Mouse (Mus musculus) heart, postnatal 25 days (tissue): ENCODE measurements at regions not wholly inside any gene's neighbourhood (a gene's known extent, or its start where the extent isn't known, plus 50 kb on each side); places are given as distances from the start of the nearest gene placed in this dataset.

Experiments
- DNase-seq: peaks from one replicate; pipeline ENCODE4 v3.0.0; 2022; ENCODE audit warnings: low spot score
- intact Hi-C: fragments of 180-260 bp; cut with DNase I; formaldehyde crosslinking; loops from one replicate; pipeline ENCODE4 v1.15.1; 2025

DNA sequence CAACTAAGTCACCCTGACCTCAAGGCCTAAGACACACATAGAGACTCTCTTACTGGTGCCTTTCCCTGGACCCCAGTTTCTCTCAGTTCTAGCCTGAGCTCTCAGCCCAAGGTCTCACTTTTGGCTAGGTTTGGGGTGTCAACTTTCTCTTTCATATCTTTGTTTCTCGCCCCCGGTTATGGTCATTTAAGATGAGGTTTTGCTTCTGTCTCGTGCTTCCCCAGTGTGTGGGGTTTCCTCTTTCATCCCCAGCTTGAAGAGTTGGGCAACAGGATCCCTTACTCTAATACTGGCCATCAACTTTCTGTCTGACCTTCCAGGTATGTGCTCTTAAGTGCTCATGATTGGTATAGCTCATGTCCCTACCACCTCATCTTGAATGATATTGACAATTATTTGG is 67.5 kb downstream of the Lmo4 start:
- no peak for DNase-seq
- intact Hi-C loops = no loop called here

DNA sequence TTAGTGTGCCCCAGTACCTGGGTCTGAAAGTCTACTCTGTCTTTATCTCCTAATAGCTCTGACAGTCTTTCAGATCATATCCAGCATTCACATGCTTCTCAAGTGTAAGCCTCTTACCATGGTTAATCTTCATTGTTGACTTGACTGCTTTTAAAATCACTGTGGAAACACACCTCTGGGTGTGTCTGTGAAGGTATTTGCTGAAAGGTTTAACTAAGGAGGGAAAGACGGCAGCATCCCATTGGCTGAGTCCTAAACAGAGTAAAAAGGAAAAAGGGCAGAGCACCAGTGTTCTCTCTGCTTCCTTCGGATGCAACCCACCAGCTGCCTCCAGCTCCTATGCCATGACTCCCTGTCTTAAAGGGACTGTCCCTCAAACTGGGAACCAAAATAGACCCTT is 68.6 kb downstream of the Lmo4 start:
- no peak for DNase-seq
- intact Hi-C loops = no loop called here

DNA sequence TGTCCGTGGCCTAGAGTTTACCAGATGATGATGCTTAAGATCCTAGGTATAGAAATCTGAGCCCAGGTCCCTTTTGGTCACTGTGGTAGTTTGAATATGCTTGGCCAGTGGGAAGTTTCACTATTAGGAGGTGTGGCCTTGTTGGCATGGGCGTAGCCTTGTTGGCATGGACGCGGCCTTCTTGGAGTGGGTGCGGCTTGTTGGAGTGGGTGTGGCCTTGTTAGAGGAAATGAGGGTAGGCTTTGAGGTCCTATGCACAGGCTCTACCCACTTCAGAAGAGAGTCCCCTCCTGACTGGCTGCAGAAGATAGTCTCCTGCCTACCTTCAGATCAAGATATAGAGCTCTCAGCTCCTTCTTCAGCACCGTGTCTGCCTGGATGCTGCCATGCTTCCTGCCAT is 69.4 kb downstream of the Lmo4 start:
- intact Hi-C loops = no loop called here
- DNase-seq = no peak

DNA sequence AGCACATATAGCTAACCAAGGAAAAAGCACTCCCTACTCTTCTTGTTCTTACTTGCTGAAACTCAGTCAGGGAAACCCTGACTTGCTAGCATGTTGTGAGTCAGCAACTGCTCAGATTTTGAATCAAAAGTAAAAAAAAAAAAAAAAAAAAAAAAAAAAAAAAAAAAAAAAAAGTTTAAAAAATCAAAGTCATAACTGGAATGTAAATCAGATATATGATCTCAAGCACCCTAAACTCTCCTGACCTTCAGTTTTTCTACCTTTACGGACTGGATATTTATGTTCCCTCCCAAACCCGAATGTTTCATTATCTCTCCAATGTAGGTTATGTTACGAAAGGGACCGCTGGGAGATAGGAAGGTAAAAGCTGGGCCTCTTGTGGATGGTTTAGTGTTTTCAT is 77.0 kb downstream of the Lmo4 start:
- intact Hi-C loops = no loop called here
- DNase-seq = no peak

DNA sequence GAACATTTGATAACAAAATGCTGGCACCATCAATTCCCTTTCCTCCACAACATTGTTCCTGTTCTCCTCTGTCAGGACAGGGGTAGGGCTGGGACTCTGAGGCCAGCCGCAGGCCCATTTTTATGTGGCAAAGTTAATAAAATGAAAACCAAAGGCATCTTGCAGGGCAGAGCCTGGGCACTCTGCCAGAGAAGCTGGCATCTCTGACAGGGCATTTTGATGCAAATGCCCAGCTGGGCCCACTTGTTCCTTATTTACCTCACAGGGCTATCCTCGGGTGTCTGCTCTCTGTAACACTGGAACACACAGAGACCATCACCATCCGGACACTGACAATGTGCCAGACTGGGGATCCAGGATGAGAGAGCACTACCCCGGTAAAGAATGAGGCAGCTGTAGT is 80.7 kb downstream of the Lmo4 start:
- intact Hi-C loops = no loop called here
- DNase-seq = no peak

DNA sequence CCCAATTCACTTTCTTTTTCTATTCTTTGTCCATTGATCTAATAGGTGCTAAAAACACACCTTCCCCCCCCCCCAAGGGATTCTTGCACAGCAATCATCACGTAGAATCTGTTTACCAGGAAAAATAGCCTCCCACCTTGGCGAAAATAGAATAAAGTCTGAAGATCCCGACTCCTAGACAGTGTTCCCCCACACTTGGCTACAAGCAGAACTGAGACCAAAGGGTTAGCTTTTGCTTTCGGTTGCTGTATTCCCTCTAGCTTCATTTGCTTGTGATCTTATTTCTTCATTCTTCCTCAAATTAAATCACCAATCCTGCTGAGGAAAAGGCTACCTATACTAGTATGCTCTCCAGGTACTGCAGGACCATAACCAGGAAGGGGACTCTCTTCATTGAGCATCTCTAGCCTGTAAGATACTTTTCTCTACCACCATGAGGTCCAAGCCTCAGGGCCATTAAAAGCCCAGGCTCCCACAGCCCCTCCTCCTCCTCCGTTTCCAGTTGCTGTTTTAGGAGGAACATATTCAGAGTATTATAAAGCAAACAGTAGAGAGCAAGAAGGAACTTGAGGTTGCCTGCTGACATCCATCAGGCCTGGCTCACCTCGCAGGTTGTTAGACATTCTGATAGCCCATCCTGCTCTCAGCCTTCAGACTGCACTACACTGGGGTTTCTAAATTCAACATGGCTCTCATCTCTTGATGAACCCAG is 81.5 kb downstream of the Lmo4 start:
- DNase-seq = no peak
- intact Hi-C loops = no loop called here

DNA sequence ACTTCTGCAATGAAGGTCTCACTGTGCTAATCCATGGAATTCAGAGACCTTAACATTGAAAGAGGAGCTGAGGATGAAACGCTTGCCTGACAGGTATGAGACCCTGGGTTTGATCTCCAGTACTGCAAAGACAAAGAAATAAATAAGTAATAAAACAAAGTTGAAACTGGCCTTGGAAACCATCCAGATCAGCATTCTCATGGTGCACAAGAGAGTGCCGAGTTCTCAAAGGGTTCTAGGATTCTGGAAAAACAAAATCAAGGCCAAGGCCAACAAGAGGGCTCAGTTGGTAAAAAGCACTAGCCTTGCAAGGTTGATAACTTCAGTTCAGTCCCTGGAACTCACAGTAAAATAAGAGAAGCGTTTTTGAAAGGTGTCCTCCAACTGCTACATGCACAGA is 85.9 kb downstream of the Lmo4 start:
- intact Hi-C loops = no loop called here
- no peak for DNase-seq

DNA sequence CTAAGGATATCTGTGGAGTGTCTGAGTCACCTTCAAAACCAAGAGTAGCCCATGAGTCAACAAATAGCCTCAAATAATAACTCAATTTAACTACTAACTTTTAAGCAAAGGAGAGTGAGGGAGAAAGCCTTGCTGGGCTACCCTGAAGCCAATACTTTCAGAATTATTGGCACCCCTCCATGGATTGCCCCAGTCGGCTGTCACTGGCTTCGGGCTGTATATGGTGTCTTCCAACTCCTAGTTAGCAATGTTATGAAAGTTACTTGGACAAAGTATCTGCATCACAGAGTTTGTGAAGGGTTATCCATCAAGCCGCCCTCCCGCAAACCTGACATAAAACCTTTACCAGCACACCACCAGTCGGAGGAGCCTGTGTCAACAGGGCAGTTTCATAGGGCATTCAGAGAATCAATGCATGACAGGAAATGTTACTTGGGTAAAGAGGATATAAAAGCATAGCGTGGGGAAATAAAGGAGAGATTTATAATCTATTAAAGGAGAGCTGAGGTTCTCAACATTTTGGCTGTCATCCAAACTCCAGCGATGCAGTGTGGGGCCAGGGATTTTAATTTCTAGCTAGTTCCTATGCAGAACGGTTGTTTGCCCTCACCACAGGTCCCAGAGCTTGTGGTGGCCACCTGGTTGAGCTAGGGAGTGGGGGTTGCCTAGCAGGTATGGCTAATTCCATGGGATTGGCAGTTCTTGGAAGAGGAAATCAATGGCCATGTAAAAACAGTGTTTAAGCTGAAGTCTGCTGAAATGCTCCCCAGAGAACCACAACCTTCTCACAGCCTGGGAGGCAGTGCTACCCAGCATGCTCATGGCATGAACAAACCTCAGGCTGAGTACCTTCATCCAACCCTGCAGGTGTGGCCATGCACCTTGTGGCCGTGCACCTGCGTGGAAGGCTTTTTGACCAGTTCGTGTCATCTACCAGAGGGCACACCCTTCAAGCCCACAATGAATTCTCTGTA is 91.1 kb downstream of the Lmo4 start:
- DNase-seq = no peak
- intact Hi-C loops = no loop called here

DNA sequence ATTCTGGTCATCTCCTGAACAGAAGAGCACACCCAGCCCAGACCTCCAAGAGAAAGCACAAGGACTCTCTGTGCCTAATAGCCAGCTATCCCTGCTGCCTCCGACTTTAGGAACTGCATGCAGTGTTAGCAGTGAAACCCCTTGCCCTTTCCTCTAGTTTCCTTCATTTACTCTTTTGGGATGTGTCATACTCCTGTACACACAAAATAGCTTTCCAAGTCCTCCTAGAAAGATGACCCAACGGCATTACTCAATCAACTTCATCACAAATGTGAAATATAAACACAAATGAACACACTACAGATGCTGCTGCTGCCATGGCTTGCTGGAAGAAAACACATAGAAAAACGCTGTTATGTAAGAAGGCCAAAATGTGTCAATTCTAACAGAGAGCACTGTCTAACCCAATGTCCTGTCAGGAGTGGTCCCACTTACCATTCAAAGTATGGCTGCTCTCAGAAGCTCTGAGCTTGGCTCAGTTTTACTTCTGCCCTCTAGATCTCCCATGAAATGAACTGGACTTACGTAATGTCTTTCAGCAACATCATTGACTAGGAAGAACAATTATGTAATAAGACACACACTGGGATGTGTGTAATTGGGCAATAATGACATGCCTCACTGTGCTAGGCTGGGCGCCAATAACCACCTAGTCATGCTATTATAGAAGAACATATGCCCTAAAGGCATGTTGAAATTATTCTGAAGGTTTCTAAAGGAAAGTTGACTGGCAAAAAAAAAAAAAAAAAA is 94.5 kb downstream of the Lmo4 start:
- intact Hi-C loops = no loop called here
- no peak for DNase-seq

DNA sequence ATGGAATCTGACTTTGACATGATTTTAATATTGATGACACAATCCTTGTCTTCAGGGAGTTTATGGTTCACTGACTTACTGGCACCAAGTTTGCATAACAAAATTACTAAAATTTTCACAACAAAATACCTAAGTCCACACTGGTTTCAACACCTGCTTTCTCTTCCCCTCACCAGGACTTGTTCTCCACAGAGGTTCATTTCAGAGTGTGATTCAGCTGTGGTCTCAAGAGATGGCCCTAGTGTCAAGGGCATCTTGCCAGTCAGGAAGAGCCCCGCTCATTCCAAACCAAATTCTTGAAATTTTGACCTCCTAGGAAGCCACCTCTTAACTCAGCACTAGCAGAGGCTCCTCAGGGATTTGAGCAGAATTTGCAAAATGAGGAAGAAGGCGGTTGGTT is 95.3 kb downstream of the Lmo4 start:
- no peak for DNase-seq
- intact Hi-C loops = no loop called here

DNA sequence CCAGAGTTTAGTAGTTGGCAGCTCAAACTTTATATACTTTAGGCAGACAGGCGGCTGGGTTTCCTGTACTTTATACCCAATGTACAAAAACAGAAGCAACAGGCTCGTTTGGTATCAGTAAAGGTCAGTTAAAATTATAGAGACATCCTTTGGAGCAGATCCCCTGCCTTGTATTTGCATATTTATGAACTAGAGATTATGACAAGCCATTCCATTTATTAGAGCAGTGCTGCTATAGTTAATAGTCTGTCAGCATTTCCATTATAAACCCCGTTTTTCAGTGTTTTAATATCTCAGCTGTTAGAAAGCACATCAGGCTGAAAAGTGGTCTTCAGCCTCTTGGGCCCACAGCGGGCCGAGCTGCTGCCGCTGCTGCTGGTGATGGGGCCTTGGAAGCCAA is 96.7 kb downstream of the Lmo4 start:
- DNase-seq = no peak

DNA sequence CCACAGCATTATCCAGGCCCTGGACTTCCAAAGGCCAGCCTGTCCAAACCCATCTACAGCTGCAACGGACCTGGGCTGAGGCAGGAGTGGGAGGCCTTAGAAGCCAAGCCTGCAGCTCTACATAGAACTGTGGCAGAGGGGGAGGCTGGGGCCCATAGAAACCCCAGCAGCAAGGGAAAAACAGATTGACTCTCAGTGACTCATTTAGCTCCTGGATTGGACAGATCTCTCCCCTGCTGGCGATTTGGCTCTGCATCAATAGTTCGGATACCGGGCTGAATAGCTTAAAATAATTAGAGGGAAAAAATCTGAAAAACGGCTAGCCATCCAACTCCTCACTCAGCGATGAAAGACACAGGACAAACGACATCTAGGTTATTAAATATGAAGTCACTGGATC is 97.4 kb downstream of the Lmo4 start:
- intact Hi-C loops = no loop called here
- DNase-seq = no peak

More for the DNA sequence above, 96.7 kb downstream of the Lmo4 start:
- intact Hi-C loops = no loop called here

DNA sequence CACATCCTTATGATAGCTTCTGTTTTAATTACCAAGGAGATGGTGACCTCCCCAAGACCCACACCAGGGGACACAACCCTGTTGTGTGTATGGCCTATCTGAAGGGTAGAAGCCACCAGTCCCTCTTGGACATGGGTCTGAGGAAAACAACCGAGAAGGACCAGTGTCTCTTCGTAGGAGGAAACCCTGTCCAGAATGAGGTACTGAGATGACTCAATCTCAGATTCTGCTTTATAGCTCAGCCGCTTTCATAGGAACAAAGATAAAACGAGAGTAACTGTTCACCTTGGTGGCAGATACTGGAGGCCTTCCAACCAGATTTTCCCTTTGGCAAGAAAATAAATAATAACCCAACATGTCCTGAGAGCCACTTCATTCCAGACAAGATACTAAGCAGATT is 100.7 kb downstream of the Lmo4 start:
- DNase-seq = no peak
- intact Hi-C loops = no loop called here

DNA sequence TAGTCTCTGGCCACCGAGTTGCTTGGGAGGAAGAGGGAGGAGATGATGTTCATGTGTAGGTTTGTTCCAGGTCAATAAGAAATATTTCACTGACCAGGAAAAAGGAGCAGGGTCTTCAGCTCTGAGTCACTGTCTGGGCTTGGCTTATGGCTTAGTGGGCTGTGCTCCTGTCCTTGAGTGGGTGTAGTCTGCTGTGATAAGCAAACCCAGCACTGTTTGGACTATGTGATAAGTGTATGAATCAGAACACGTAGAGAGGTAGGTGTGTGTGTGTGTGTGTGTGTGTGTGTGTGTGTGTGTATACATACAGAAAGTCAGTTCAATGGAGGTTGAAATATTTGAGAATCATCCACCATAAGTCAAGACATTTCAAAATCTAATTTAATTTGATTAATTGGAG is 105.6 kb downstream of the Lmo4 start:
- no peak for DNase-seq
- intact Hi-C loops = no loop called here

DNA sequence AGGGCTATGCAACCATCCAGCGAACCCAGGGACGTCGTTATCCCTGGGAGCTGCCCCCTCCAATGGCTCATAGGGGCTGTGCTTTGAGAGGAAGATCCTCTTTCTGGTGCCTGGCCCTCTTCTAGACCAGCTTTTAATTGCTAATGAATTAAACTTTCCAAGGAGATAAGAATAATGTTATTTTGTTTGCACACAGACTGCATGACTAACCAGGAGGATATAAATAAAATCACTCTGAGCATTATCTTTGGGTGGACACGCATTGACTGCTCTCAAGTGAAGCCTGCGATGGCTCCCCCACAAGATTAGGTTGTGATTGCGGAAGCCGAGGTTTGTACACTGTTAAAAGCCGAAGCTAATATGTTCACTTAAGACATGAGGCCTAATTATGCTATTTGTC is 106.3 kb downstream of the Lmo4 start:
- no peak for DNase-seq
- intact Hi-C loops = no loop called here

DNA sequence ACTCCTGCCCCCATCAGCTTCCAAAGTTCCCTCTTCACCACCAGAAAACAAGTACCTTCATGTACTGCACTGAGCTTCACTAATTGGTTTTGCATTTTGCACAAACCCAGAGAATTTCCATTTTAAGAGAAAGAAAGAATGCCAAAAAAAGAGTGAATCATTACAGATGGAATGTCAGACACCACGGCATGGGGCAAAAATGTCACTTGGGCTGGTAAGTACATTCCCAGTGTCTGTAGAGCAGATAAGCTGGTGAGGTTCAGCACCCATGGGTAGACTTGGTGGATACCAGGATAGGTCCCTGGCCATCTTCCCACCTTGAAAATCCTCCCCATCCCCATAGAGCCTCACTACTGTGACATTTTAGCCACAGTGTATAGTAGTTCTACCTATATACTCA is 113.8 kb downstream of the Lmo4 start:
- no peak for DNase-seq
- intact Hi-C loops = no loop called here

DNA sequence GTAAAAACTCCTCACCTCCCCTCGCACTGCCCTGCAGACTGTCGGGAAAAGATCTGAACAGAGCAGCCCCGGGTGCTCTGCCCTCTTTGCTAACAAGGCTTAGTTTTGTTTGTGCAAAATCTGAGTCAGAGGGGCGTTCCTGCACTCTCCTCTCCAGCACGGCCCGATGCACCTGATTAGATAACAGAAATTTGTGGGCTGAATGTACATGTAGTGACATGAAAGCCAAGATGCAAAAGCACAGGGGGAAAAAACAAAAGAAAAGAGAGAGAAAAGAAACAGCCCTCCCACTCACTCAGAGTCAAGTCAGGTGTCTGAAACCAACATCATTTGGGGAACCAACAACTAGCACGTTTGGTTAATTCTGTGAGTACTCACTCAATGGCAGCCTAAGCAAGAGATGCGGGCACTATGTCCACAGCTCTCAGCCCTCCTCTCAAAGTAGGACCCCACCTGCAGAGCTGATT is 115.2 kb downstream of the Lmo4 start:
- no peak for DNase-seq

DNA sequence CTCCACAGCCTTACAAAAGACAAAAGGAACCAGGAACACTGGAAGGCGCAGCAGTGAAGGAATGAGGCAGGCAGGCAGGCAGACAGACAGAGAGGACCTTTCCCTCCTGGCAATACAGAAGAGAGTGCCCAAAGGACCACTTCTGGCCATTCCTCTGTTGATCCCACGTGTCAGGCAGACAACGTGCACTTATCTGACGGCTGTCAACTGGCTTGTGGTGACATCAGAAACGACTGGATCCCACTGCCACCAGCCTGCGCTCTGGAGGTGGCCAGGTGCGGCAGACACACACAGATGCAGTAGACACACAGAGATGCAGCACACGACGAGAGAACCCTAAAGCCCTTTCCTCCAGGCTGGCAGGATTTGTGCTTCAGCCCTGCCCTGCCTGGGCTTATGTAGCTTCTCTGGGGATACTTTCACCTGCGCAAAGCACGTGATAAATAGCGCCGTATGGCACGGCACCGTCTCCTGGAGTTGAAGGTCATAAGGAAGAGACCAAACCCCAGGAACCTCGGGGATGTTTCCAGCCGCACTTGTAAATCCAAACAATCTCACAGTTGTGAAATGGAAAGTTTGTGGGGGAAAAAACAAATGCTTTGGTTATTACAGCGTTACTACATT is 116.6 kb downstream of the Lmo4 start:
- intact Hi-C loops = no loop called here
- DNase-seq = no peak

More for the DNA sequence above, 115.2 kb downstream of the Lmo4 start:
- intact Hi-C loops = no loop called here

DNA sequence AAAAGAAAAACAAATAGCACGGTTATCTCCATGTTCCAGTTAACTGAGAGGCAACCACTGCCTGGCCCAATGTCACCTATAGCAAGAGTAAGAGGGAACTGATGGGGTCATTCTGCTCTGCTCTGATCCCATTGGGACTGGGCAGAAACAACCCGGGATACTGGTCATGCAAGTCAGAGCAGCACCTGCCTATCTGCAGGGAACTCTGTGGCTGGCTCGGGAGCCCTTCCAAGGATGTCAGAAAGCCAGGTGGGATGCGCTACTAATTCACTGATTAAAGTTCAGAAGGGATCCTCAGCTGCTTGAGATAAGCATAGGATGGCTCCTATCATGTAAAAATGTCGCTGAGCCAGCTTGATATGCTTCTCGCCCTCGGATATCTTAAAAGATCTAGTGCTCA is 117.2 kb downstream of the Lmo4 start:
- intact Hi-C loops = no loop called here
- no peak for DNase-seq

DNA sequence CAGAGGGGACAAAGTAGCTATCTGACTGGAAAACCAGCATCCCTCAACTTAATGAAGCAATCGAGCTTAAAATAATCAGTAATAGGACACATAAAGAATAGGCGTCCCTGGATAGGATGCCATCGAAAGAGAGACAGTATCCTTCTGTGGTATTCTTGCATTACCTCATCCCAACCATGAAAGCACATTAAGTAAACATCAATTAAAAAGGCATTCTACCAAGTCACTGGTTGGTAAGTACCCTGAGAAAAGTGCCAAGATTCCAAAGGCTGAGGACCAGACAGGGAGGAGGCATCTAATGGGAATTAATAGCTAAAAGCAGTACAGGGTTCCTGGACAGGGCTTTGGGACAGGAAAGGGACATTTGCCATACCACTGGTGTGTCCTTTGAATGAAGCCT is 118.8 kb downstream of the Lmo4 start:
- intact Hi-C loops = no loop called here
- DNase-seq = no peak
